Mouse (Mus musculus) liver, embryonic 11.5 days (tissue): ENCODE measurements at regions not wholly inside any gene's neighbourhood (a gene's known extent, or its start where the extent isn't known, plus 50 kb on each side); places are given as distances from the start of the nearest gene placed in this dataset.

Experiments used
- ATAC-seq: fragments of 200-750 bp; cut with Nextera tagmentation; replicated peaks from 2 replicates; pipeline ENCODE4 v1.8.0; 2017; ENCODE audit warnings: moderate number of reproducible peaks, mild to moderate bottlenecking, moderate TSS enrichment, moderate library complexity; ENCODE audit not compliant: low FRiP score
- DNase-seq: peaks from one replicate; pipeline ENCODE4 v3.0.0-alpha.2; 2017; ENCODE audit warnings: low spot score
- H3K27ac ChIP-seq: fragments of 300-500 bp; sonication (generic); 2 replicates; pipeline ENCODE4 v1.5.1; 2014; ENCODE audit warnings: mild to moderate bottlenecking, low read depth, low read length, control low read depth
- H3K27me3 ChIP-seq: fragments of 300-500 bp; sonication (generic); replicated peaks from 2 replicates; pipeline ENCODE4 v1.6.1; 2014; ENCODE audit warnings: low read length, mixed read lengths; ENCODE audit not compliant: control insufficient read depth, insufficient read depth
- H3K36me3 ChIP-seq: fragments of 300-500 bp; sonication (generic); 2 replicates; pipeline ENCODE4 v1.6.1; 2014; ENCODE audit warnings: mild to moderate bottlenecking, low read length, moderate library complexity, mixed read lengths; ENCODE audit not compliant: control insufficient read depth, insufficient read depth
- H3K4me1 ChIP-seq: fragments of 300-500 bp; sonication (generic); replicated peaks from 2 replicates; pipeline ENCODE4 v1.6.1; 2014; ENCODE audit warnings: low read length, mixed read lengths; ENCODE audit not compliant: control insufficient read depth, insufficient read depth
- H3K4me2 ChIP-seq: fragments of 300-500 bp; sonication (generic); 2 replicates; pipeline ENCODE4 v1.6.1; 2014; ENCODE audit warnings: mild to moderate bottlenecking, control low read depth, moderate library complexity
- H3K4me3 ChIP-seq: fragments of 300-500 bp; sonication (generic); 2 replicates; pipeline ENCODE4 v1.5.1; 2014; ENCODE audit warnings: low read depth, low read length, control low read depth
- H3K9ac ChIP-seq: fragments of 300-500 bp; sonication (generic); 2 replicates; pipeline ENCODE4 v1.6.1; 2014; ENCODE audit warnings: low read depth, low read length, control low read depth
- H3K9me3 ChIP-seq: fragments of 300-500 bp; sonication (generic); 2 replicates; pipeline ENCODE4 v1.6.1; 2016; ENCODE audit warnings: low read length, inconsistent platforms, mixed read lengths; ENCODE audit not compliant: control insufficient read depth
- WGBS: fragments of 180-500 bp; shearing (Covaris S2); extraction: QIAGEN DNeasy Blood & Tissue Kit; methylation state at CpG from one replicate; pipeline ENCODE4 v1.1.7; 2014; 5-methylcytosine and 5-hydroxymethylcytosine counted together

DNA sequence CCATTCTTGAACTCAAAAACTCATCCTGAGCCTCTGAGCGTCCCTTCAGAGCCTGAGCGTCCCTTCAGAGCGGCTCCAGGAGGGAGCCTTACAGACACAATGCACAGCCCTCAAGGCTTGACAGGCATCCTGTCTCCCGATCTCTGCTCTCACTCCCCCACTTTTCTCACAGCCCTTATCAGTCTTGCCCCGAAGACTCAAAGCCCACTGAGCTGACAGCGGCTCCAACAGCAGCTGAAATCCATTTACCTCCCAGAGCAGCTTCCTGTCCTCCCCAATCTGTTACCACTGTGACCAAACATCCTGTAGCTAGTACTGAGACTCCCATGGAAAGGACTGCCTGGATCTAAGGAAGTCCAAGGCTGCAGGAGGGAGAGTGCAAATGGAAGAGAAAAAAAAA lies 158.6 kb upstream of the Clint1 start:
- Histone ChIP-seq H3K9me3 (no peaks in the 10 kb centered on the region), H3K4me3 (no peak overlapping the region), H3K9ac (no peak overlapping the region), H3K27me3 (no peaks in the 10 kb centered on the region), H3K4me2 (no peak overlapping the region), H3K4me1 (no peaks in the 10 kb centered on the region), H3K36me3 (no peaks in the 10 kb centered on the region), H3K27ac (no peak overlapping the region)
- ATAC-seq = no peak; the same call in 1 of the 2 replicates
- WGBS = 17% methylated on average over 6 of the region's 6 CpGs
- DNase-seq = no peak

DNA sequence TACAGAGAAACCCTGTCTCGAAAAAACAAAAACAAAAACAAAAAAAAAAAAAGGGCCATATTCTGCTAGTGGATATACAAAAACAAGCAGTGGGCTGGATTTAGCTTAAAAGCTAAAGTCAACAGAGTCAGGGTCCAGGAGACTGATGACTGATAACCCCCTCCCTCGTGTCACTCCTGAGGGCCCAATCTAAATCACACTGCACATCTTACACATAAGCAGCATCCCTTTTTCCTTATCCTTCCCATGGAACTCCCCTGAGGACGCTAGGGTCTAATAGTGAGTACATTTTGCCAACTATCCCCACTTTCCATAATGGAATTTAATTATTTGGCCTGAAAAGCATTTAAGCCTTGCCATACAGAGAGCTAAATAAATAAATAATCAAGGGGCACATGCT lies 150.3 kb upstream of the Clint1 start:
- H3K4me3 ChIP-seq = no peak overlapping the region
- no peak for DNase-seq
- H3K36me3 ChIP-seq = no peaks in the 10 kb centered on the region
- ATAC-seq = no peak
- no peak overlapping the region for H3K9ac ChIP-seq
- no peaks in the 10 kb centered on the region for H3K4me1 ChIP-seq
- no peak overlapping the region for H3K27ac ChIP-seq
- 68% methylated on average over 3 of the region's 3 CpGs for WGBS
- no peak overlapping the region for H3K4me2 ChIP-seq
- no peaks in the 10 kb centered on the region for H3K9me3 ChIP-seq
- no peaks in the 10 kb centered on the region for H3K27me3 ChIP-seq

DNA sequence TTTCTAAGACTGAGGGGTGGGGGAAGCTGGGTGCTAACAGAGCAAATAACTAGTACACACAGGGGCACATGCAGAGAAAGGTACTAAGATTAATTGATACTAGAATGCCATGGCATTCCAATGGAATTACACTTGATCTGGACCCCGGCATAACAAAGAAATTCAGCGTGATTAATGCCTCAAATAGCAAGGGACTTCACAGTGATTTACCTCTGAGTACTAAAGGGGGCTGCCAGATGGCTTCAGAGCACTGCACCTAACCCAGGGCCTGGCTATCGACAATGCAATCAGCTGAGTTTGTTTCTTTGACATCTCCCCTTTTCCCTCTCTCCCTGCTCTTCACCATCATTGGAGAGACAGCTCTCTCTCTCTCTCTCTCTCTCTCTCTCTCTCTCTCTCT lies 148.9 kb upstream of the Clint1 start:
- H3K9me3 ChIP-seq = no peaks in the 10 kb centered on the region
- DNase-seq (no peak), ATAC-seq (no peak)
- no peak overlapping the region for H3K4me2 ChIP-seq
- H3K27ac ChIP-seq = no peak overlapping the region
- H3K4me3 ChIP-seq = no peak overlapping the region
- no peaks in the 10 kb centered on the region for H3K4me1 ChIP-seq
- H3K9ac ChIP-seq = no peak overlapping the region
- 66% methylated on average over 3 of the region's 3 CpGs for WGBS
- no peaks in the 10 kb centered on the region for H3K36me3 ChIP-seq
- H3K27me3 ChIP-seq = no peaks in the 10 kb centered on the region

DNA sequence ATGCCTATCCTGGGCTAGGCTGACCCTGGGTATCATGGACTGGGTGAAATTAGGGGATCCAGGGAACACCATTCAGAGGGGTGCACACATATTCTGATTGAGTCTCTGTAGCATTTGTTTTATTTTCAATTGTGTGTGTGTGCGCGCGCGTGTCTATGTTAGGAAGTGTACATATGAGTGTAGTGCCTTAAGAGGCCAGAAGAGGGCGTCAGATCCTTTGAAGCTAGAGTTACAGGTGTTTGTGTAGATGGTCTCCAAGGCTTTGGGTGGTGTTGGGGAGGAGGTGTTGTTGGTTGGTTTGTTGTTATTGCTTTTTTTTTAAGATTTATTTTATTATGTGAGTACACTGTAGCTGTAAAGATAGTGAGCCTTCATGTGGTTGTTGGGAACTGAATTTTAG lies 147.4 kb upstream of the Clint1 start:
- 68% methylated on average over 5 of the region's 5 CpGs for WGBS

DNA sequence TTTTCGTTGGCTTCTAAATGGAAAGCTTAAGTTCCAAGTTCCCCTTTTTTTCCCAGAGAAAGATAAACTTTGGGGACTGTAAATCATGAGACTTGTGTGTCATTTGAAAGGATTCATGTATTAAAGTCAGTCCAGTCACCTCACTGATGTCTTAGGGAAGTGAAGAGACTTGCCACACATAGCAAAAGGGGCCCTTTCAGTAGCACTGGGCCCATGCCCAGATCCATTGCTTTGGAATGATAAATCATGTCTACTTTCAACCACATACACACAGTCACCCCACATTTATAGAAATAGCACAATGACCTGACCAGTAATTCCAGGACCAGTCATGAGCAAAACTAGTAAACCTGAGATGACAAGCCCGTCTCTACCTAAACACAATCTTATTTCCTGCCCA lies 133.2 kb upstream of the Clint1 start:
- DNase-seq (no peak), ATAC-seq (no peak)
- no peak overlapping the region for H3K4me2 ChIP-seq
- H3K27ac ChIP-seq = no peak overlapping the region
- H3K4me1 ChIP-seq = no peaks in the 10 kb centered on the region
- H3K9me3 ChIP-seq = no peaks in the 10 kb centered on the region
- no peak overlapping the region for H3K4me3 ChIP-seq
- H3K9ac ChIP-seq = no peak overlapping the region
- no peaks in the 10 kb centered on the region for H3K36me3 ChIP-seq
- WGBS = 57% methylated on average over 2 of the region's 2 CpGs
- H3K27me3 ChIP-seq = no peaks in the 10 kb centered on the region

More for the DNA sequence above, 147.4 kb upstream of the Clint1 start:
- Histone ChIP-seq H3K36me3 (no peaks in the 10 kb centered on the region), H3K27ac (no peak overlapping the region), H3K4me2 (no peak overlapping the region), H3K4me3 (no peak overlapping the region), H3K27me3 (no peaks in the 10 kb centered on the region), H3K9me3 (no peaks in the 10 kb centered on the region), H3K9ac (no peak overlapping the region), H3K4me1 (no peaks in the 10 kb centered on the region)
- DNase-seq (no peak), ATAC-seq (no peak)

DNA sequence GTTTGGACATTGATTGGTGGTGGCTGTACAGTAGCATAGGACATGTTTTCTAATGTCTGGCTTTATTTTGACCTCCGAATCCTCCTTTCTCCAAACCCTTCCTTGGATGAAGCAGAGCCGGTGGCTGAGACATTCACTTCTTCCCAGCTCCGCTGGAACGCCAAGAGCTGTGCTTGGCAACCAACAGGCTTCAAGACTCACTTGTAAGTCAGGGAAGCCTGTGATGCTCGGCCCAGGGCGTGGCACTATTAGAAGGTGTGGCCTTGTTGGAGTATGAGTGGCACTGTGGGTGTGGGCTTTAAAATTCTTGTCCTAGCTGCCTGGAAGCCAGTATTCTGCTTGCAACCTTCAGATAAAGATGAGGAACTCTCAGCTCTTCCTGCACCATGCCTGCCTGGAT lies 132.0 kb upstream of the Clint1 start:
- H3K4me1 ChIP-seq = no peaks in the 10 kb centered on the region
- DNase-seq = no peak
- H3K27ac ChIP-seq = no peak overlapping the region
- no peak overlapping the region for H3K4me2 ChIP-seq
- no peaks in the 10 kb centered on the region for H3K27me3 ChIP-seq
- WGBS = 84% methylated on average over 6 of the region's 6 CpGs
- H3K4me3 ChIP-seq = no peak overlapping the region
- no peaks in the 10 kb centered on the region for H3K36me3 ChIP-seq
- no peak overlapping the region for H3K9ac ChIP-seq
- no peaks in the 10 kb centered on the region for H3K9me3 ChIP-seq
- no peak for ATAC-seq

DNA sequence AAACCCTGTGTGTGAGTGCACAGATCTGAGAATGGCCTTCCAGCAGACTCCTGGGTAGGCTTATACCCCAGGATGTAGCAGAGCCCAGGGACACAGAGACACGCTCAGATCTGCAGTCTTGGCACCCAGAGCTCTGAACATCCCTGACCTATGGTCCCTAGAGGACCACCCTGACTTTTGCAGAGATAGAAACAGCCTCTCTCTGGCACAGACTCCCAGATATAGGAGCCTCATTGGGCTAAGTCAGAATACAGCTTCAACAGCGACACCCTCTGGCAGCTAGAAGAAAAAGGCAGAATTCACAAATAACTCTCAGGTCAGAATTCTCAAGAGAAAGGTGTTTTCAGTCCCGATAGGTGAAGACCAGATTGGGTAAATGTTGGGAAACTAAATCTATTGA lies 115.3 kb upstream of the Clint1 start:
- Histone ChIP-seq H3K4me2 (no peak overlapping the region), H3K4me3 (no peak overlapping the region), H3K27me3 (no peaks in the 10 kb centered on the region), H3K4me1 (no peaks in the 10 kb centered on the region), H3K27ac (no peak overlapping the region), H3K9ac (no peak overlapping the region), H3K9me3 (no peaks in the 10 kb centered on the region), H3K36me3 (no peaks in the 10 kb centered on the region)
- ATAC-seq (no peak), DNase-seq (no peak)
- WGBS = 39% methylated on average over 3 of the region's 3 CpGs

DNA sequence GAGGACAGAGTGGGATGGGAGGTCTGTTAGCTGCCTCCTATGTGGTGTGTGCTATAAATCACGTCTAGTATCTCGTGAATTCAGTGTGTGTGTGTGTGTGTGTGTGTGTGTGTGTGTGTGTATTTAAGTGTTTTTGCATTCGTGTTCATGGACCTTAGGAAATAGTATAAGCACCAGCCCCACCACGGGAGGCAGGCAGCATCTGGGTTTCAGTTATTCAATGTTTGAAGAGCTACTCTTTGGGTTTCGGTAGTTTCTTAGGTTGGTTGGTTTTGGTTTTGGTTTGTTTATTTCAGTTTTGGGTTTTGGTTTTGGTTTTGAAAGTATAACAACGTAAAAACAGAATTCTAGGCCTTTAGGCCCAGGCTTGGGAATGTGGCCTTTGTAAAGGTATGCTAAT lies 113.5 kb upstream of the Clint1 start:
- WGBS = 81% methylated on average over 6 of the region's 6 CpGs
- no peak overlapping the region for H3K4me2 ChIP-seq
- no peak for ATAC-seq
- H3K27ac ChIP-seq = no peak overlapping the region
- H3K4me1 ChIP-seq = no peaks in the 10 kb centered on the region
- H3K27me3 ChIP-seq = no peaks in the 10 kb centered on the region
- H3K9ac ChIP-seq = no peak overlapping the region
- H3K36me3 ChIP-seq = no peaks in the 10 kb centered on the region
- no peaks in the 10 kb centered on the region for H3K9me3 ChIP-seq
- H3K4me3 ChIP-seq = no peak overlapping the region
- no peak for DNase-seq

DNA sequence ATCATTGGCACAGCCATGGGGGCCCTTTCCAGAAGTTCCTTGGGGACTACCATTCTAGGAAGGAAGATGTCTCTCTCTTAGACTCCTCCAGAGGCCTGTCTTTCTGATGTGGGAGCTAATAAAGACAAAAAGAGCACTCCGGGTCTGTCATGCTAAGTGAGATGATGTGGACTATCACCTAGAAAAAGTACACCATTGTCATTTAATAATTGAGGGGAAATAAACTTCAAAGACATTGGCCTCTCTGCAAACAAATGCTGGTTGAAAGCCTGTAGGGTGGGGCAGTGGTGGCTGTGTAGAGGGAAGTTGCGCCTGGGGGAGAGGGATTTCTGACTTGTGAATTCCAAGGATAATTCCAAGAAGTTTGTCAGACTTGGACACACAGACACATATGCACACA lies 105.9 kb upstream of the Clint1 start:
- Histone ChIP-seq H3K9me3 (no peaks in the 10 kb centered on the region), H3K36me3 (no peaks in the 10 kb centered on the region), H3K9ac (no peak overlapping the region), H3K4me1 (no peaks in the 10 kb centered on the region), H3K27me3 (no peaks in the 10 kb centered on the region), H3K4me3 (no peak overlapping the region), H3K27ac (no peak overlapping the region), H3K4me2 (no peak overlapping the region)
- ATAC-seq (no peak), DNase-seq (no peak)
- 88% methylated on average over 2 of the region's 2 CpGs for WGBS
